Mouse (Mus musculus) myocyte (in vitro differentiated cells): ENCODE data around the gene Itgb1bp1.

Experiments used
- E2F4 ChIP-seq: IDR thresholded peaks from one replicate; pipeline ENCODE4 v1.6.1; 2011; ENCODE audit warnings: mild to moderate bottlenecking, control low read depth, moderate library complexity; ENCODE audit not compliant: insufficient read depth
- MAX ChIP-seq: IDR thresholded peaks from one replicate; pipeline ENCODE4 v1.6.1; 2011; ENCODE audit warnings: low read depth, mild to moderate bottlenecking, control low read depth
- MYOD1 ChIP-seq, 3 experiments: IDR thresholded peaks; one replicate each; pipeline ENCODE4 v1.6.1; 2011; ENCODE audit warnings: control low read depth in 2 of 3, low read depth in 2 of 3, mild to moderate bottlenecking in 2 of 3, moderate library complexity in 1 of 3; ENCODE audit not compliant: insufficient read length in 2 of 3, control insufficient read depth in 1 of 3
- POLR2A ChIP-seq: IDR thresholded peaks from one replicate; pipeline ENCODE4 v1.6.1; 2011; ENCODE audit warnings: low read depth, mild to moderate bottlenecking, control low read depth, moderate library complexity; ENCODE audit not compliant: insufficient read length
- POLR2AphosphoS2 ChIP-seq: IDR thresholded peaks from one replicate; pipeline ENCODE4 v1.6.1; 2011; ENCODE audit warnings: low read depth, control low read depth; ENCODE audit not compliant: insufficient read length
- REST ChIP-seq: IDR thresholded peaks from one replicate; pipeline ENCODE4 v1.6.1; 2011; ENCODE audit warnings: mild to moderate bottlenecking, control low read depth, moderate library complexity; ENCODE audit not compliant: insufficient read depth, insufficient read length
- SRF ChIP-seq: IDR thresholded peaks from one replicate; pipeline ENCODE4 v1.6.1; 2011; ENCODE audit warnings: low read depth; ENCODE audit not compliant: control insufficient read depth, insufficient read length
- TCF12 ChIP-seq: IDR thresholded peaks from one replicate; pipeline ENCODE4 v1.6.1; 2011; ENCODE audit warnings: mild to moderate bottlenecking, control low read depth; ENCODE audit not compliant: poor library complexity, insufficient read depth, severe bottlenecking
- TCF3 ChIP-seq: IDR thresholded peaks from one replicate; pipeline ENCODE4 v1.6.1; 2011; ENCODE audit warnings: low read depth, control low read depth; ENCODE audit not compliant: insufficient read length
- USF1 ChIP-seq: IDR thresholded peaks from one replicate; pipeline ENCODE4 v1.6.1; 2011; ENCODE audit warnings: low read depth, mild to moderate bottlenecking, control low read depth, moderate library complexity

DNA sequence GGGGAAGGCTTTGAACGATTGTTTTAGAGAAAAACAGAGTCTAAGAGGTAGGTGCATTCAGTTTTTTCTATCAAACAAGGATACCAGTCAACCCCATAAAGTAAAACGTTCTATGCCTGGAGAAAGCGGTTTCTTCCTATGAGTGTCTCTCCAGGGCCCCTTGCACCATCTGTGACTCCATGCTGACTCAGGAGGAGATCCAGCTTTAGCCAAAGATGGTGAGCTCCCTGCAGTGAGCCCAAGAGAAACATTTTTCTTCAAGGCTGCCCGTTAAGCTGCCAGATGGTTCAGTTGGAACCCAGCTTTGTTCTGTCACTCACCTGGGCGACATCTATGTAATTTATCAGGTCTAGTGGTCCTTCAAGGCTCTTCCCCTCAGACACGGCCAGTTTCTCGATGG, 11.6 kb downstream of the Itgb1bp1 start:
- no peak for TF ChIP-seq POLR2A
- TF ChIP-seq SRF, result no peak
- TF ChIP-seq E2F4, result no peak
- no peak for TF ChIP-seq REST
- TF ChIP-seq MYOD1 (IDR thresholded peaks at IDR 0.05; ENCODE audit: control insufficient read depth in 1 of 3, insufficient read length in 2 of 3, low read depth in 2 of 3), result no peak
- no peak for TF ChIP-seq USF1
- TF ChIP-seq TCF12, result no peak
- TF ChIP-seq MAX, result no peak
- no peak for TF ChIP-seq POLR2AphosphoS2
- no peak for TF ChIP-seq TCF3
